In the genomic region with DNA sequence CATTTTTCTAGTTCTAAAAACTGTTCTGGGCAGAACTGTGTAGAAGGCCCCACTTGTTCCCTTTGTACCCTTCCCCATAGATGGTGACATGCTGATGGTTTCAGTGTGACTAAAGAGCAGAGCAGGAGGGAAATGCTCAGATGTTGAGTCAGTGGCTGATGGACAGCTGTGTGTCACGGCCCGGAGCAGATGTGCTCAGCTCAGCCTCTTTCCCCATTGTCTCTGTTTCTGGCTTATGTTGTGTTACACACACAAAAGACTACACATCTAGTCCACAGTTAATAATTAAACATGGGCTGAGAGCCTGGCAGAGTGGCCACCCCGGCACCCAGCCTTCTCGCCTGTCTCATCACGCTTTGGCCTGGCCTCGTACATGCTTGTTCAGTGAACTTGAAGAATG, we compare ENCODE assay signal across 19 mouse cellular contexts. TPM values are rescaled to one million over a fixed set of nuclear protein-coding genes. Genes with fewer than 3 reads are reported as not detected.
DNase-seq lines count a peak whose midpoint lies in the region; ATAC-seq and TF ChIP-seq lines count a peak whose summit lies in the region.
"Had no signal": no experiment of that assay in that cellular context is flagged by ENCODE, and none has a peak within 500 bp of the region (broad histone marks: within the 10 kb centered on the region; RNA-seq: fewer than 3 reads in every experiment).

No protein-coding gene starts in this region.

- no peak overlapping the region for H3K4me3 ChIP-seq in liver, postnatal 0 days (ENCODE audit: low read depth, low read length)
- H3K4me3 ChIP-seq in liver, embryonic 11.5 days (ENCODE audit: low read depth, low read length): no peak overlapping the region
- no peak overlapping the region for H3K4me3 ChIP-seq in macrophage (ENCODE audit: inconsistent target)
- H3K4me3 ChIP-seq: heart, embryonic 10.5 days; hindbrain, embryonic 12.5 days; limb, embryonic 13.5 days had no signal

- 62% methylated on average over 6 of the region's 6 CpGs for WGBS in liver, postnatal 0 days (ENCODE audit: insufficient replicate concordance)
- WGBS in liver, embryonic 11.5 days: 78% methylated on average over 6 of the region's 6 CpGs
- 76% methylated on average over 6 of the region's 6 CpGs for WGBS in macrophage (ENCODE audit: missing documents)

- H3K9ac ChIP-seq in liver, postnatal 0 days (replicated peaks): no peak overlapping the region
- no peak overlapping the region for H3K9ac ChIP-seq in liver, embryonic 11.5 days (ENCODE audit: low read depth, low read length)
- H3K9ac ChIP-seq: hindbrain, embryonic 12.5 days; limb, embryonic 13.5 days had no signal

- H3K79me2 ChIP-seq in macrophage (ENCODE audit: inconsistent target): peaks cover 5% of the 10 kb centered on the region; the same call in 1 of the 2 replicates

- no peak overlapping the region for H3K4me2 ChIP-seq in liver, postnatal 0 days (ENCODE audit: low read depth, low read length)
- no peak overlapping the region for H3K4me2 ChIP-seq in liver, embryonic 11.5 days
- H3K4me2 ChIP-seq: hindbrain, embryonic 12.5 days; limb, embryonic 13.5 days; midbrain, embryonic 11.5 days had no signal

- TF ChIP-seq CTCF in liver, postnatal 0 days (IDR thresholded peaks at IDR 0.05; ENCODE audit: low read depth): no peak

- ATAC-seq in liver, postnatal 0 days: peak; percentile 36; the same call in 1 of the 2 replicates
- ATAC-seq in liver, embryonic 11.5 days (replicated peaks; ENCODE audit: low FRiP score): no peak
- ATAC-seq: activated CD4-positive, CD25-positive, alpha-beta regulatory T cell, adult 4 months; forebrain, embryonic 16.5 days had no signal

- peaks cover 3% of the 10 kb centered on the region; the same call in 1 of the 2 replicates for H3K36me3 ChIP-seq in liver, postnatal 0 days (replicated peaks; ENCODE audit: insufficient read depth, low read length)
- H3K36me3 ChIP-seq in liver, embryonic 11.5 days (ENCODE audit: control insufficient read depth, insufficient read depth, low read length): no peaks in the 10 kb centered on the region
- H3K36me3 ChIP-seq in macrophage (ENCODE audit: inconsistent target): no peaks in the 10 kb centered on the region
- H3K36me3 ChIP-seq: heart, embryonic 10.5 days; limb, embryonic 13.5 days had no signal

- no peaks in the 10 kb centered on the region for H3K9me3 ChIP-seq in liver, postnatal 0 days (ENCODE audit: low read length)
- H3K9me3 ChIP-seq in liver, embryonic 11.5 days (ENCODE audit: control insufficient read depth, low read length): no peaks in the 10 kb centered on the region
- H3K9me3 ChIP-seq: heart, embryonic 10.5 days; hindbrain, embryonic 12.5 days; limb, embryonic 13.5 days had no signal

- no peak for TF ChIP-seq EP300 in liver, postnatal 0 days (IDR thresholded peaks at IDR 0.05; ENCODE audit: low read depth)

- peak; percentile 11 for DNase-seq in embryo, embryonic 10 days (ENCODE audit: low spot score)
- no peak for DNase-seq in embryo, embryonic 10.5 days (ENCODE audit: low spot score)
- DNase-seq in liver, postnatal 0 days: no peak
- DNase-seq in liver, embryonic 11.5 days (ENCODE audit: low spot score): no peak
- no peak for DNase-seq in cerebellum, adult 9-10 months
- DNase-seq in ovary, postnatal 36 days (ENCODE audit: low spot score): no peak
- no peak for DNase-seq in thymus, postnatal 36 days
- DNase-seq: adrenal gland, postnatal 25 days; cerebellum, adult 2 months; gastrocnemius, postnatal 36 days; lung, postnatal 14 days; spleen, adult 18-20 months had no signal

- H3K27ac ChIP-seq in liver, postnatal 0 days (ENCODE audit: low read depth): no peak overlapping the region
- no peak overlapping the region for H3K27ac ChIP-seq in liver, embryonic 11.5 days (ENCODE audit: low read depth, low read length)
- H3K27ac ChIP-seq in macrophage: peak overlapping the region; percentile 48
- H3K27ac ChIP-seq: heart, embryonic 10.5 days; hindbrain, embryonic 12.5 days; limb, embryonic 13.5 days had no signal

- peaks cover 5% of the 10 kb centered on the region; the same call in 1 of the 2 replicates for H3K4me1 ChIP-seq in liver, postnatal 0 days (ENCODE audit: insufficient read depth)
- no peaks in the 10 kb centered on the region for H3K4me1 ChIP-seq in liver, embryonic 11.5 days (replicated peaks; ENCODE audit: control insufficient read depth, insufficient read depth, low read length)
- H3K4me1 ChIP-seq: hindbrain, embryonic 12.5 days; limb, embryonic 13.5 days had no signal

- H3K27me3 ChIP-seq in liver, postnatal 0 days (ENCODE audit: insufficient read depth, low read length): no peaks in the 10 kb centered on the region
- no peaks in the 10 kb centered on the region for H3K27me3 ChIP-seq in liver, embryonic 11.5 days (replicated peaks; ENCODE audit: control insufficient read depth, insufficient read depth, low read length)
- H3K27me3 ChIP-seq: hindbrain, embryonic 12.5 days; limb, embryonic 13.5 days had no signal

RNA-seq across cellular contexts. Expression of a gene that starts 31.0 kb away (rescaled TPM):
- 0.59 and 0.61 TPM in 2 replicates for polyA plus RNA-seq in liver, postnatal 0 days (2015; fragmentation: Nextera tagmentation; extraction: Ambion mirVana)
- polyA plus RNA-seq in liver, embryonic 11.5 days (2014; fragmentation: Nextera tagmentation; extraction: Ambion mirVana): 0.64 and 0.99 TPM in 2 replicates
- 10 to 100 TPM in 6 of 26 experiments, 1 to 10 TPM in 9, under 1 TPM in 11; 0.50 to 35.4 (median 2.2) TPM for total RNA-seq in macrophage (2018; cell fraction: chromatin; rRNA removed)
- total RNA-seq in macrophage (2018; cell fraction: cytosol; rRNA removed): 10 to 100 TPM in 6 of 26 experiments, 1 to 10 TPM in 14, under 1 TPM in 6; 0.37 to 49.9 (median 1.7) TPM
- 10 to 100 TPM in 5 of 26 experiments, 1 to 10 TPM in 16, under 1 TPM in 3, not detected in 2; 0.45 to 30.3 (median 4.8) TPM for total RNA-seq in macrophage (2018; cell fraction: nucleus; rRNA removed)
- 1.1 to 5.9 TPM (median 1.4 TPM) in 3 replicates for polyA plus RNA-seq in macrophage (2018)
- polyA plus RNA-seq: activated CD4-positive, CD25-positive, alpha-beta regulatory T cell, adult 4 months had no signal
